Mouse (Mus musculus) thymus, adult 2 months (tissue): ENCODE data around the gene Rgs6.

ENCODE experiments used
- CTCF ChIP-seq: fragments of 200-500 bp; IDR thresholded peaks from 2 replicates; pipeline ENCODE4 v1.5.1; 2012; ENCODE audit warnings: mild to moderate bottlenecking, control low read depth, low read length, moderate library complexity, borderline replicate concordance; ENCODE audit not compliant: control insufficient read depth, poor library complexity, insufficient read depth; ENCODE audit errors: extremely low read depth
- POLR2A ChIP-seq: fragments of 200-500 bp; IDR thresholded peaks from 2 replicates; pipeline ENCODE4 v1.6.1; 2012; ENCODE audit warnings: mild to moderate bottlenecking, low read length, control low read depth, moderate library complexity; ENCODE audit not compliant: control insufficient read depth, poor library complexity, insufficient read depth; ENCODE audit errors: extremely low read depth

DNA sequence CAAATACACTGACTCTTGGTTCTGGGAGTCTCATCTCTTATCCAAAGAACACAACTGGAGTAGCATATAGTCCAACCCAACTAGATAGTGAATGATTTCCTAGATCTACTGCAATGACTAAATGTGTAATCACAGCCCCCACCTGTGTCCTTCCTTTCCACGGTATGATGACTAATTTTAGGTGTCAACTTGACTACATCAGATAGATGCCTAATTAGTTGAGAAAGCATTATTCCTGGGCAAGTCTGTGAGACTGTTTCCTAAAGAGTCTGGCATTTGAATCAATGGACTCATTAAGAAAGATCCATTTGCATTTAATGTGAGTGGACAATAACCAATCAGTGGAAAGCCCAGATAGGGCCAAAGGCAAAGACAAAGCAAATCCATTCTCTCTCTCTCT lies 591.8 kb downstream of the Rgs6 start:
- no peak for TF ChIP-seq CTCF
- no peak for TF ChIP-seq POLR2A
